Mouse (Mus musculus) cerebellum, postnatal 4 days (tissue): Measurements from ENCODE around the gene Vav2.
A peak's percentile ranks its signal among the peaks of the same experiment; 100 is the strongest.

ENCODE experiments used
- DNase-seq, 2 experiments: peaks; one replicate each; pipeline ENCODE4 v3.0.0; 2022; ENCODE audit warnings: low spot score in 2 of 2, mixed read lengths in 1 of 2

Vav2 gene

GRCm38 (mm10) chr2:27268325-27268724 is 158.5 kb downstream of the Vav2 start:
- DNase-seq = no peak

GRCm38 (mm10) chr2:27265819-27266218 is 161.0 kb downstream of the Vav2 start:
- DNase-seq = no peak

- no peak for DNase-seq
Observed at GRCm38 (mm10) chr2:27262984-27263383, 163.8 kb downstream of the Vav2 start.

GRCm38 (mm10) chr2:27251434-27251833 is 175.4 kb downstream of the Vav2 start:
- DNase-seq = no peak

GRCm38 (mm10) chr2:27248211-27248610 is 178.6 kb downstream of the Vav2 start, which contains the start of gene Sardh:
TSS of gene Sardh (minus strand) at chr2:27248337.
- no peak for DNase-seq

GRCm38 (mm10) chr2:27247487-27247863 is 179.4 kb downstream of the Vav2 start:
- no peak for DNase-seq

- peak; percentile 52 to 65 for DNase-seq
Observed at GRCm38 (mm10) chr2:27246712-27247486, 179.9 kb downstream of the Vav2 start.

GRCm38 (mm10) chr2:27245947-27246346 is 180.9 kb downstream of the Vav2 start:
- DNase-seq = no peak

GRCm38 (mm10) chr2:27237342-27237741 is 189.5 kb downstream of the Vav2 start:
- peak; percentile 60 to 69 for DNase-seq

- DNase-seq = peak; percentile 74 to 79
Observed at GRCm38 (mm10) chr2:27235729-27236128, 191.1 kb downstream of the Vav2 start.

GRCm38 (mm10) chr2:27232376-27232775 is 194.5 kb downstream of the Vav2 start:
- DNase-seq = no peak

GRCm38 (mm10) chr2:27229481-27230105 is 197.2 kb downstream of the Vav2 start:
- no peak for DNase-seq

- no peak for DNase-seq
Observed at GRCm38 (mm10) chr2:27228809-27229480, 197.9 kb downstream of the Vav2 start.

GRCm38 (mm10) chr2:27226572-27226971 is 200.3 kb downstream of the Vav2 start:
- no peak for DNase-seq

GRCm38 (mm10) chr2:27223012-27223421 is 203.8 kb downstream of the Vav2 start:
- DNase-seq = peak in 1 of 2 experiments; percentile 47

GRCm38 (mm10) chr2:27218569-27218968 is 208.3 kb downstream of the Vav2 start:
- DNase-seq = no peak

GRCm38 (mm10) chr2:27218121-27218544 is 208.7 kb downstream of the Vav2 start:
- no peak for DNase-seq

- no peak for DNase-seq
Observed at GRCm38 (mm10) chr2:27215537-27215936, 211.3 kb downstream of the Vav2 start.
